Mouse (Mus musculus): Measurements from ENCODE around the gene Ctnnal1.
"Not testable (repeated sequence)": the region's sequence is repeated elsewhere in the genome, so short reads cannot be mapped to it uniquely, and the experiment has no call there.

Ctnnal1 gene

GRCm38 (mm10) chr4:56865003-56865511, at the start of gene Ctnnal1:
Gene Ctnnal1, minus strand, starts transcription at chr4:56865188.
- DNase-seq (ENCODE audit: low spot score): peak; percentile 82

GRCm38 (mm10) chr4:56914761-56915160, 49.8 kb upstream of the Ctnnal1 start:
- DNase-seq (ENCODE audit: low spot score): no peak

- DNase-seq (ENCODE audit: low spot score): no peak
Measured at GRCm38 (mm10) chr4:56914338-56914737, 49.4 kb upstream of the Ctnnal1 start.

- no peak for DNase-seq (ENCODE audit: low spot score)
Measured at GRCm38 (mm10) chr4:56912382-56913001, 47.5 kb upstream of the Ctnnal1 start.

DNA sequence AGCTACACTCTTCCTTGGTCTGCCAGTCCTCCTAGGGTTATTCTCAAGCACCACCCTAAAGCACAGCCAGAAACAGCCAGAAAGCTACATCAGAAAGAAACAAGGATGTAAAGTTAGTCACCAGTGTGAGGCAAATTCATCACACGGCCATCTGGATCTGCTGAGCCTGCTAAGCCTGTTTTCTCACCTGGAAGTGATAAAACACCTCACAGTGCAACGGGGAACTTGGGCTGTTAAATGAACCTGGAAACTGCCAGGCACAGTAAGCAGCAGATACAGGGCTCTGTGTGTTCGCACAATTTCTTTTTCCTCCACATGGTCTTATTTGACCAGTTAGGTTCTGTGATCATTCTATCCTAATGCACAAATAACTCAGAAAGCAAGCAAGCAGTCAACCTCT, 44.6 kb upstream of the Ctnnal1 start:
- no peak for DNase-seq (ENCODE audit: low spot score)

DNA sequence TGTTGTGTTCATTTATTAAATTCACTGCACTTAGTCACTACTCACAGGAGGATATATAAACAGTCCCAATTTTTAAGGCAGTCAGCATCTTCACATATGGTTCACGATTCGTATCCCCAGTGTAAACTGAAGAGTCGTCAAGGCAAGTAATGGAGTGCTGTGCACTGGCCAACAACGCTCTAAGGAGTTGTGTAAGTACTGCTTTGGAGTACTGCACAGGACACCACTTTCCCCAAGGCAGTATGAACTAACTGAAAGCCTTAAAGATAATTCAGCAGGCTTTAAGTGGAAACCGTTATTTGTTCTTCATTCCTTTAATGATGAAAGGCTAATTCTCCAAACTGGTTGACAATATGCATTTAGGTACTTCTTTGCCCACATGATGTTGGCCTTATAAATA, 42.7 kb upstream of the Ctnnal1 start:
- no peak for DNase-seq (ENCODE audit: low spot score)

DNA sequence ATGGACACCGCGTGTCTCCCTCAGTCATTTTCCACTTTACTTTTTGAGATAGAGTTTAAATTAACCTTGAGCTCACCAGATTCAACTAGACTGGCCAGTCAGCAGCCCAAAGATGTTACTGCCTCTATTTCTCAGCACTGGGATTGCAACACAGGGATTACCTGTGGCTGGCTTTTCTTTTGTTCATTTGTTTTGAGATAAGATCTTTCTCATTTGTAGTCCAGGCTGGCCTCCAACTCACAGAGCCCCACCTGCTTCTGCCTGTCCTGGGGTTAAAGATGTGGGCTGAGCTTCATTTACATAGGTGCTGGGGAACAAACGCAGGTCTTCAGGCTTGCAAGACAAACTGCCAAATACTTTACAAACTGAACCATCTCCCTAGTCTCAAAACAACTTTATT, 41.9 kb upstream of the Ctnnal1 start:
- no peak for DNase-seq (ENCODE audit: low spot score)

DNA sequence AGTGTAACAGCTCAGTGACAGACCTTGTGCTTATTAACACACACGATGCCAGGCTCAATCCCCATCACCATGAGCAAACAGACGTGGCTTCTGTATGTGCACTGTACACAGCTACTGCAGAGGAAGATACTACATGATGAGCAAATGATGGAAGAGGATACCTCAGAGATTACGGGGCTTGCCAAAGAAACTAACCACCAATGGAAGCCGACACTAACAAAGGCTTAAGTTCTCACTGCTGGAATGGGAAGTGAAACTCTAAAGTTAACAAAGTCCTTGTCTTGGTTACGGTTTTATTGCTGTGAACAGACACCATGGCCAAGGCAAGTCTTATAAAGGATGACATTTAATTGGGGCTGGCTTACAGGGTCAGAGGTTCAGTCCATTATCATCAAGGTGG, 40.5 kb upstream of the Ctnnal1 start:
- no peak for DNase-seq (ENCODE audit: low spot score)

DNA sequence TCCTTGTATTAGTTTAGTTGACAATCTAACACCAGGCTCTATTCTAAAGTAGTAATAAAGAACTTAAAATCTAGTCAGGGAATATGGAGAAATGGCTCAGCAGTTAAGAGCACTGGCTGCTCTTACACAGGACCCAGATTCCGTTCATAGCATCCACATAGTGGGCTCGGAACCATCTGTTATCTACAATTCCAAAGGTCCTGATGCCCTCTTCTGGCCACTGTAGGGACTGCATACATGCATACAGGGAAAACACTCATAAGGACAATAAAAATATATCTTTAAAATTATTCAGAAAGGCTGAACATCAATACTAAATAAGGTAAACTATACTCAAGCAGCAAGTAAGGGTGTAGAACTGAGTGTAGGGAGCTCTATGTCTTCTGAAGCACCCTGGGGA, 36.7 kb upstream of the Ctnnal1 start:
- DNase-seq (ENCODE audit: low spot score): peak; percentile 7

DNA sequence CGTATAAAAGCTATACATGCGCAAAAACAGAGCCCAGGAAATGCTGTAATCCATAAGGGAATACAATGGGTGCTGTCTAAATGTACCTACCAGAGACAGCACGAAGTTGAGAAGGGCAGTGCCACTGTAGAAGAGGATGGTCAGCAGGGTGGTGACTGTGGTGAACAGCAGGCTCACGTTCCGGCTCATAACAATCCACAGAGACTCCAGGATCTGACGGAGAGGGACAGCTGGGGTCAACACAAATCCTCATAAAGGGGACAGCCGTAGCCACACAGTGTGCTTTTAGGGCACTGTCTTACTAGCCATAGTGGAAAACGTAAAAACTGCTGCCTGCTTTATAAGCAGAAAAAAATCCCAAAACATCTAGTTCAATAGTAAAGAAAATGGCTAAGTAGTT, 34.2 kb upstream of the Ctnnal1 start:
- no peak for DNase-seq (ENCODE audit: low spot score)

DNA sequence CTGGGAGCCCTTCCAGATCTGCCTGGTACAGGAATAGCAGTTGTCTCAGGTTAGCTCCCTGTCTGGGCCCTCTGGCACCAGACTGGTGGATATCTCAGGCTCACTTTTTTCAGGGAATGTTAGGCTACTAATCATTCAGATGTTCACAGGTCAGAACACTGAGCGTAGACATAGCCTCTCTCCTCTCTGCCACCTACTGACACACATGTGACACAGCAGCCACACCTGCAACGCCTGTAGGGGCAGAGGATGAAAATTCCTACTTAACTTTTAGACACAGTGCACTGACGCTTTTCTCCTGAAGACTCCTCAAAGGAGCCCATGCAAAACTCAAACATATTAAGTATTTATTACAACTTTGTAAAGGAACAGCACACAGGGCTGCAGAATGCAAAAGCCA, 32.5 kb upstream of the Ctnnal1 start:
- no peak for DNase-seq (ENCODE audit: low spot score)

DNA sequence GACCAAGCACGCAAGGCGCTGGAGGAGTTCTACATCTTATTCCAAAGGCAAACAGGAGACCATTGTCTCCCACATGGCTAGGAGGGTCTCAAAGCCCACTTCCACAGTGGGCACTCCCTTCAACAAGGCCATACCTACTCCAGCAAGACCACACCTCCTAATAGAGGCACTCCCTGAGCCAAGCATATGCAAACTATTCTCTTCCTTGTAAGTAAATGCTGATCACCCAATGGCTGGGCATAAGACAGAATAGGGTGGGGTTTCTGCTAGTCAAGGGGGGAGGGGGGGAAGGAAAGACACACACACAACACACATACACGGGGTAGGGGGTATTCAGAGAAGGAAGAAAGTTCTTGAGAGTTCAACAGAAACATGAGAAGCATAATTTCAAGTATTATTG, 29.2 kb upstream of the Ctnnal1 start:
- no peak for DNase-seq (ENCODE audit: low spot score)

DNA sequence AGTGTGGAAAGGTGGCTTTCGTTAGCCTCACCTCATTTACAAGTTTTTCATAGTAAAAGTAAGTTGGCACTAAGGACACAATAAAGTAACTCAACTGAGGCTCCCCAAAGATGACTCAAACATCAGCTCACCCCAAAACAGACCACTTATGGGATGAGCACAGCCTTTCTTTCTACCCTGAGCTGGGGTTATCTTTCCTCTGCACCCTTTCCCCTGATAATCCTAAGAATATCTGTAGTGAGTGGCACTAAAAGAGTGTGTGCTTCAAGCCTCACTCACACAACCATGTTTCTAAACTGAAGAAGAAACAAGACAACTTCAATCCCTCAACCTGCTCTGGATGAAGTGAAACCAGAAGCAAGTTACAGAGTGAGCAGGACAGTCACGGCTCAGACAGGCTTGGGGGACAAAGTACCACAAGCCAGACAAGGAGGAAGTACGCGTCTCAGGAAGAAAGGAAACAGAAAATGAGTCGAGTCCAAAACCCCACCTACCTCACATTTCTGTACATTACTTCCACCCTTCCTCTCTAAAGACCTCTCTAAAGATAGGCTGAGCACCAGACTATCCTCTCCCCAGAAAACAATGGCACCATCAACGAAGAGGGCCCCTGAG, 27.6 kb upstream of the Ctnnal1 start:
- no peak for DNase-seq (ENCODE audit: low spot score)

DNA sequence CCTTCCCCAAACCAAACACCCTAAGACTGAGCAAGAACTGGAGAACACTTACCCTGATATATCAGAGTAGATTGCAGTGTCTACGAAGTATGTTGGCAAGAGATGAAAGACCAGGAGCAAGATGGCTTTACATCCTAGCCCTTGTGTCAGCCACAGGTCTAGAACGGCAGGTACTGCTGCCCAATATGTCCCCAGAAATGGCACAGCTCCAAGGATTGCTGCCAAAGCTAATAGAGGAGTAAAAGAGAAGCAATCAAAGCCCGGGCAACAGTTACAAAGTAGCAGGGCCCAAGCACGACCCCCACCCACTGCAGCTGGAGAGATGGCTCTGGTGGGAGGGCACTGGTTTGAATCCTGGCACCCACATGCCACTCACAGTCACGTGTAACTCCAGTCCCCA, 23.5 kb upstream of the Ctnnal1 start:
- no peak for DNase-seq (ENCODE audit: low spot score)

- DNase-seq (ENCODE audit: low spot score): no peak
Measured at GRCm38 (mm10) chr4:56886286-56886979, 21.4 kb upstream of the Ctnnal1 start.

DNA sequence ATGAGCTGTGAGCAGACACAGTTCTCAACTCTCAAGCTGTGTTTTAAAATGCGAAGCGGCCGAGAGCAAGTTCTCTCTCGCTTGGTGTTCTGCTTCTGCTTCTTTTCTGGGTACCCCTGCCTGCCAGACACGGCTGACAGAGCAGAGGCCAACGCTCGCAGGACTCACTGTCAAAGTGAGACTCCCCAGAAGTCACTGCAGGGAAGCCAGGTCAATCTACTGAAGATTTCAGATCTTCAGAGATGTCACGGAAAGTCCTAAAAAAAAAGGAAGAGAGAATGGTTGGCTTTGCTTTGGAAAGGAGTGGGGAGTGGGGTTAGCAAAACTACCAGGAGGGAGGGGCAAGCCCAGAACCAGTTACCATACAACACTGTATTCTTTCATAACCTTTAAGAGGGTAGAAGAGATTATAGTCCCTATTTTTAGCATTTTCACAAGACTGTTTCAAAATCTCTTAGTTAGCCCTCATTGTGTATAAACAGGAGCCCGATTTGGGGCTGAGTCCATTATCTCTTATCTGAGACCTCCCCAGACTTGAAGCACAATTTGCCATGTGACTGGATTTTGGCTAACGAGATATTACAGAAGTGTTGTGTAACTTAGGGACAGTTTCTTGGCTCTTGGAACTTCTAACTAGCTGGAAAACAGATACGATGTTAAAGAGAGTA, 15.2 kb upstream of the Ctnnal1 start:
- DNase-seq (ENCODE audit: low spot score): no peak

GRCm38 (mm10) chr4:56878971-56879370, 14.0 kb upstream of the Ctnnal1 start:
- DNase-seq (ENCODE audit: low spot score): no peak

- DNase-seq (ENCODE audit: low spot score): not testable (repeated sequence)
Measured at GRCm38 (mm10) chr4:56870541-56870940, 5.6 kb upstream of the Ctnnal1 start.

GRCm38 (mm10) chr4:56867761-56868160, 2.8 kb upstream of the Ctnnal1 start:
- DNase-seq (ENCODE audit: low spot score): no peak

DNA sequence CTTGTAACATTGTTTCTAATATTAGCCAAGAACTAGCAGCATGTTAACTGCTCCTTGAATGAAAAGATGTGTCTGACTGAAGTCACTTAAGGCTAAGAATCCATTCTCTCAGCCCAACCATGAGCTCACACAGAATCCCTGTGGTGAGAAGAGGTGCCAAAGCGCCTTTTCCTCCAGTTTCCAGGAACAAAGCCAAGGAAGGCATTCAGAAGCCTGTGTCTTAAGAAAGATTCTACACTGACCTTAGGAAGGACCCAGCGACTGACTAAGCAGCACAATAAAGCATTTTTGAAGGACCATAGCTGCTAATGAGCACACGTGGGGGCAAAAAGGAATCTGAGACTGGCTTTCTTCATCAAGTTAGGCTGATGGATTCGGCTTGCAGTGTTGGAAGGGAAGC, 983 bp upstream of the Ctnnal1 start:
- peak; percentile 89 for DNase-seq (ENCODE audit: low spot score)

- DNase-seq (ENCODE audit: low spot score): peak; percentile 37
Measured at GRCm38 (mm10) chr4:56864417-56865001, 479 bp downstream of the Ctnnal1 start.

- peak; percentile 12 for DNase-seq (ENCODE audit: low spot score)
Measured at GRCm38 (mm10) chr4:56864016-56864415, 972 bp downstream of the Ctnnal1 start.
